Mouse (Mus musculus) urinary bladder, postnatal 4 days (tissue): ENCODE results near the gene Ube2b.

Source experiments
- DNase-seq, 2 experiments: peaks; one replicate each; pipeline ENCODE4 v3.0.0; 2021 to 2022; ENCODE audit warnings: low spot score in 2 of 2

The Ube2b gene

DNA sequence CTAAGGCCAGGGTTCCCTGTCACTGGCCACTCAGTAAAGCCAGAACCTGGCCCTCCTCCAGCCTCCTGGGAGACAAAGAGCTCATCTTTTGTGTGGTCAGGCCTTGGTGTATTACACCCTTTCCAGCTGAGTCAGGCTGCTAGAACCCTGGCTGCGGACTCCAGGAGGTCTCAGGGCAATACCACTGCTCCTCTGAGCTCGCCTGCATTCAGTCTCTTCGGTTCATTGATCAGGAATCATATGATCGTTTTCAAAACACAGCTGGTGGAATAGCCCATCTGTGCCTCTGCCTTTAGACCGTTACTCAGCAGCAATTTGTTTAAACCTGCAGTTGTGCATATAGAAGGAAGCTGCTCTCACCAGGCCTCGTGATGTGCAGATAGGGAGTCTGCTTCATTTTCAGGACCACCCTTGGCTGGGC lies 63.2 kb downstream of the Ube2b start:
- DNase-seq: no peak

DNA sequence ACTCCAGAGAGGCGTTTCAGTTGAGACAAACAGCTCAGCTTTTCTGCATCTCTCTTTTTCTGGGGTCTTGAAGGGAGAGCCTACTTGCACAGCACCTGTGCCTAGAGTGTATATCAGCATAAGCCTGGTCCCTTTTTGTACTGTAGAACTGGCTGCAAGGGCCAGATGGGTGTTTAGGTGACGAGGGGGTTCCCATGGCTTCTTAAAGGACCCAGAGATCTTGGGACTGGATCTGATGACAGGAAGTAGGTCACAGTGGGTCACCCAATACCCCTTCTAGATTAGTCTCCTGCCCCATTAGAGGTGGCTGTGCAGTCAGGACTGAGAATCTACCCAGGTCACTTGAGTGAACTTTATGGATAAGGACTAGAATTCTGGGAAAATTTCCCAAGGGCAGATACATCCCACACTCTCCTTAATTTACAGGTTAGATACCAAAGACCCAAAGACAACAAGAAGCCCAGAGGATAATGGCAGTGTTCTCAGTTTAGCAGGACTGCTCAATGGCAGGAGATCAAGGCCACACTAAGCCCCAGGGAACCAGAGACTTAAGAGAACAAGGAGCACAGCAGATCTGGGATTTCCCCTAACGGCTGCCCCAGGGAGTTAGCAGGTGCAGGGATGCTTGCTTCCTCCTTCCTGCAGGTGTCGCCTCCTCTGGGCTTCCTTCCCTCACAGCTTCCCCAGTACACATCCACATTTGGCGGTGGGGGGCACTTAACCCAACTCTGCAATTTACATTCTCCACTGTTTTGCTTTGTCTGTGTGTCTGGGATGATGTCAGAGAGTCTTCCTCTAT lies 64.7 kb downstream of the Ube2b start:
- DNase-seq: no peak
